Mouse (Mus musculus) stomach, postnatal 0 days (tissue): ENCODE data around the gene Lsm7. TPM values are rescaled to one million over a fixed set of nuclear protein-coding genes. Genes with fewer than 3 reads are reported as not detected.

ENCODE experiments used
- ATAC-seq: fragments of 200-750 bp; cut with Nextera tagmentation; 2 replicates; pipeline ENCODE4 v1.8.0; 2017; ENCODE audit not compliant: low FRiP score, low TSS enrichment
- DNase-seq: peaks from one replicate; pipeline ENCODE4 v3.0.0-alpha.2; 2016; ENCODE audit warnings: low spot score
- H3K27ac ChIP-seq: fragments of 300-500 bp; sonication (generic); replicated peaks from 2 replicates; pipeline ENCODE4 v1.5.1; 2014; ENCODE audit warnings: mild to moderate bottlenecking, control low read depth
- H3K27me3 ChIP-seq: fragments of 300-500 bp; sonication (generic); 2 replicates; pipeline ENCODE4 v1.6.1; 2014; ENCODE audit warnings: low read length; ENCODE audit not compliant: control insufficient read depth, insufficient read depth
- H3K36me3 ChIP-seq: fragments of 300-500 bp; sonication (generic); 2 replicates; pipeline ENCODE4 v1.6.1; 2014; ENCODE audit warnings: low read length, mixed read lengths; ENCODE audit not compliant: control insufficient read depth, insufficient read depth
- H3K4me1 ChIP-seq: fragments of 300-500 bp; sonication (generic); replicated peaks from 2 replicates; pipeline ENCODE4 v1.6.1; 2014; ENCODE audit warnings: antibody characterized with exemption; ENCODE audit not compliant: control insufficient read depth, insufficient read depth
- H3K4me2 ChIP-seq: fragments of 300-500 bp; sonication (generic); replicated peaks from 2 replicates; pipeline ENCODE4 v1.6.1; 2014; ENCODE audit warnings: low read depth, mild to moderate bottlenecking, control low read depth, moderate library complexity
- H3K4me3 ChIP-seq: fragments of 300-500 bp; sonication (generic); 2 replicates; pipeline ENCODE4 v1.5.1; 2014; ENCODE audit warnings: low read depth, low read length, control low read depth
- H3K9ac ChIP-seq: fragments of 300-500 bp; sonication (generic); 2 replicates; pipeline ENCODE4 v1.6.1; 2014; ENCODE audit warnings: mild to moderate bottlenecking, low read length, control low read depth, mixed read lengths
- H3K9me3 ChIP-seq: fragments of 300-500 bp; sonication (generic); 2 replicates; pipeline ENCODE4 v1.6.1; 2016; ENCODE audit warnings: low read length; ENCODE audit not compliant: control insufficient read depth
- CTCF ChIP-seq: IDR thresholded peaks from 2 replicates; pipeline ENCODE4 v1.5.1; 2016; ENCODE audit warnings: antibody characterized with exemption, low read depth, mild to moderate bottlenecking, moderate library complexity
- EP300 ChIP-seq: optimal IDR thresholded peaks from 2 replicates; pipeline ENCODE3; 2016; ENCODE audit warnings: antibody characterized with exemption
- WGBS: fragments of 180-500 bp; shearing (Covaris S2); extraction: QIAGEN DNeasy Blood & Tissue Kit; methylation state at CpG from one replicate; pipeline ENCODE4 v1.1.7; 2014; 5-methylcytosine and 5-hydroxymethylcytosine counted together
- polyA plus RNA-seq: library from polyadenylated mRNA; unstranded; fragments of >200 nt; fragmentation: Nextera tagmentation; extraction: Ambion mirVana; gene quantifications from 2 replicates; pipeline ENCODE4 v1.2.1, GENCODE M21; 2015

Gene Lsm7
- polyA plus RNA-seq, 1 experiment from 2014 or later: 180 TPM

GRCm38 (mm10) chr10:80808985-80809632 lies 45.9 kb downstream of the Lsm7 start:
- Histone ChIP-seq H3K36me3 (0 out of 2 replicates have a peak, but pooled peaks cover 3% of the 10 kb centered on the region), H3K4me2 (peak overlapping the region; percentile 21; the same call in 1 of the 2 replicates), H3K4me3 (no peak overlapping the region), H3K9ac (no peak overlapping the region; the same call in 1 of the 2 replicates), H3K27me3 (no peaks in the 10 kb centered on the region), H3K4me1 (no peaks in the 10 kb centered on the region), H3K27ac (no peak overlapping the region), H3K9me3 (no peaks in the 10 kb centered on the region)
- 11% methylated on average over 13 of the region's 18 CpGs for WGBS
- TF ChIP-seq CTCF (no peak), EP300 (no peak)
- DNase-seq: no peak
- no peak for ATAC-seq

- ATAC-seq (no peak), DNase-seq (no peak)
- no peak overlapping the region for H3K27ac ChIP-seq
- H3K4me3 ChIP-seq: no peak overlapping the region
- no peaks in the 10 kb centered on the region for H3K9me3 ChIP-seq
- H3K36me3 ChIP-seq: peaks cover 10% of the 10 kb centered on the region
- 29% methylated on average over 40 of the region's 40 CpGs for WGBS
- peak overlapping the region; percentile 21; the same call in 1 of the 2 replicates for H3K4me2 ChIP-seq
- no peak overlapping the region; the same call in 1 of the 2 replicates for H3K9ac ChIP-seq
- no peaks in the 10 kb centered on the region for H3K4me1 ChIP-seq
- TF ChIP-seq CTCF: no peak
- no peak for TF ChIP-seq EP300
- no peaks in the 10 kb centered on the region for H3K27me3 ChIP-seq
Observed at GRCm38 (mm10) chr10:80808099-80808984, 46.7 kb downstream of the Lsm7 start.

GRCm38 (mm10) chr10:80807057-80807627 lies 47.9 kb downstream of the Lsm7 start:
- ATAC-seq: peak; percentile 54
- H3K4me3 ChIP-seq: peak overlapping the region; percentile 43
- peak; percentile 69 for DNase-seq
- H3K4me2 ChIP-seq: peak overlapping the region; percentile 88
- peak overlapping the region; percentile 49; the same call in 1 of the 2 replicates for H3K27ac ChIP-seq
- H3K36me3 ChIP-seq: peaks cover 21% of the 10 kb centered on the region
- WGBS: 1% methylated on average over 52 of the region's 58 CpGs
- H3K27me3 ChIP-seq: no peaks in the 10 kb centered on the region
- 0 out of 2 replicates have a peak, but pooled peaks have one; percentile 10 for TF ChIP-seq CTCF
- TF ChIP-seq EP300: no peak
- no peaks in the 10 kb centered on the region for H3K4me1 ChIP-seq
- peak overlapping the region; percentile 58 for H3K9ac ChIP-seq
- H3K9me3 ChIP-seq: no peaks in the 10 kb centered on the region

GRCm38 (mm10) chr10:80806341-80807056 lies 48.5 kb downstream of the Lsm7 start:
- H3K9ac ChIP-seq: peak overlapping the region; percentile 58
- ATAC-seq: no peak
- 0 out of 2 replicates have a peak overlapping the region, but pooled peaks have one; percentile 49 for H3K27ac ChIP-seq
- no peak for DNase-seq
- H3K27me3 ChIP-seq: no peaks in the 10 kb centered on the region
- 49% methylated on average over 31 of the region's 34 CpGs for WGBS
- TF ChIP-seq EP300: no peak
- no peaks in the 10 kb centered on the region for H3K9me3 ChIP-seq
- peak overlapping the region; percentile 43 for H3K4me3 ChIP-seq
- no peaks in the 10 kb centered on the region for H3K4me1 ChIP-seq
- peak overlapping the region; percentile 88 for H3K4me2 ChIP-seq
- peaks cover 26% of the 10 kb centered on the region for H3K36me3 ChIP-seq

- Histone ChIP-seq H3K9ac (no peak overlapping the region), H3K27ac (no peak overlapping the region), H3K4me2 (no peak overlapping the region), H3K27me3 (no peaks in the 10 kb centered on the region), H3K36me3 (peaks cover 30% of the 10 kb centered on the region), H3K4me3 (no peak overlapping the region), H3K4me1 (no peaks in the 10 kb centered on the region), H3K9me3 (no peaks in the 10 kb centered on the region)
- DNase-seq: peak; percentile 91
- WGBS: 13% methylated on average over 3 of the region's 3 CpGs
- no peak for TF ChIP-seq EP300
- peak; percentile 84 for TF ChIP-seq CTCF
- ATAC-seq: peak; percentile 69
Observed at GRCm38 (mm10) chr10:80805925-80806324, 49.1 kb downstream of the Lsm7 start.
